Mouse (Mus musculus) liver, embryonic 12.5 days (tissue): ENCODE measurements at regions not wholly inside any gene's neighbourhood (a gene's known extent, or its start where the extent isn't known, plus 50 kb on each side); places are given as distances from the start of the nearest gene placed in this dataset.

Source experiments
- ATAC-seq: fragments of 200-750 bp; cut with Nextera tagmentation; 2 replicates; pipeline ENCODE4 v1.8.0; 2017; ENCODE audit warnings: moderate number of reproducible peaks, mild to moderate bottlenecking, moderate library complexity
- H3K27ac ChIP-seq: fragments of 300-500 bp; sonication (generic); 2 replicates; pipeline ENCODE4 v1.5.1; 2016; ENCODE audit warnings: mild to moderate bottlenecking
- H3K27me3 ChIP-seq: fragments of 300-500 bp; sonication (generic); replicated peaks from 2 replicates; pipeline ENCODE4 v1.6.1; 2016; ENCODE audit warnings: mild to moderate bottlenecking, moderate library complexity
- H3K36me3 ChIP-seq: fragments of 300-500 bp; sonication (generic); 2 replicates; pipeline ENCODE4 v1.6.1; 2016; ENCODE audit warnings: mild to moderate bottlenecking, moderate library complexity
- H3K4me1 ChIP-seq: fragments of 300-500 bp; sonication (generic); 2 replicates; pipeline ENCODE4 v1.6.1; 2016
- H3K4me2 ChIP-seq: fragments of 300-500 bp; sonication (generic); 2 replicates; pipeline ENCODE4 v1.6.1; 2016; ENCODE audit warnings: mild to moderate bottlenecking, moderate library complexity
- H3K4me3 ChIP-seq: fragments of 300-500 bp; sonication (generic); 2 replicates; pipeline ENCODE4 v1.5.1; 2016; ENCODE audit warnings: mild to moderate bottlenecking, moderate library complexity
- H3K9ac ChIP-seq: fragments of 300-500 bp; sonication (generic); 2 replicates; pipeline ENCODE4 v1.6.1; 2016; ENCODE audit warnings: mild to moderate bottlenecking, moderate library complexity
- H3K9me3 ChIP-seq: fragments of 300-500 bp; sonication (generic); replicated peaks from 2 replicates; pipeline ENCODE4 v1.6.1; 2016; ENCODE audit warnings: mild to moderate bottlenecking, moderate library complexity
- WGBS: fragments of 180-500 bp; shearing (Covaris S2); methylation state at CpG from one replicate; pipeline ENCODE4 v1.1.7; 2016; ENCODE audit not compliant: insufficient replicate concordance; 5-methylcytosine and 5-hydroxymethylcytosine counted together

GRCm38 (mm10) chr3:120015376-120015775, 231.1 kb upstream of the Ptbp2 start:
- H3K27me3 ChIP-seq: no peaks in the 10 kb centered on the region
- H3K4me2 ChIP-seq: no peak overlapping the region
- no peaks in the 10 kb centered on the region for H3K36me3 ChIP-seq
- WGBS: 82% methylated on average over 7 of the region's 7 CpGs
- H3K27ac ChIP-seq: no peak overlapping the region
- H3K4me3 ChIP-seq: no peak overlapping the region
- no peak overlapping the region for H3K9ac ChIP-seq
- 0 out of 2 replicates have a peak, but pooled peaks cover 3% of the 10 kb centered on the region for H3K9me3 ChIP-seq
- ATAC-seq: no peak
- no peaks in the 10 kb centered on the region for H3K4me1 ChIP-seq

GRCm38 (mm10) chr3:120011861-120012260, 227.6 kb upstream of the Ptbp2 start:
- Histone ChIP-seq H3K27ac (no peak overlapping the region), H3K9me3 (no peaks in the 10 kb centered on the region), H3K36me3 (no peaks in the 10 kb centered on the region), H3K27me3 (no peaks in the 10 kb centered on the region), H3K4me2 (no peak overlapping the region), H3K4me3 (no peak overlapping the region), H3K4me1 (no peaks in the 10 kb centered on the region), H3K9ac (no peak overlapping the region)
- 17% methylated on average over 3 of the region's 3 CpGs for whole genome bisulfite sequencing
- no peak for ATAC-seq

GRCm38 (mm10) chr3:120008110-120008509, 223.8 kb upstream of the Ptbp2 start:
- no peak overlapping the region for H3K27ac ChIP-seq
- H3K4me3 ChIP-seq: no peak overlapping the region
- ATAC-seq: no peak
- no peaks in the 10 kb centered on the region for H3K36me3 ChIP-seq
- H3K9me3 ChIP-seq: no peaks in the 10 kb centered on the region
- WGBS: 61% methylated on average over 3 of the region's 3 CpGs
- no peak overlapping the region for H3K9ac ChIP-seq
- H3K4me2 ChIP-seq: no peak overlapping the region
- H3K27me3 ChIP-seq: no peaks in the 10 kb centered on the region
- H3K4me1 ChIP-seq: no peaks in the 10 kb centered on the region

- 78% methylated on average over 3 of the region's 3 CpGs for WGBS
- H3K4me2 ChIP-seq: no peak overlapping the region
Measured at GRCm38 (mm10) chr3:120004588-120004987, 220.3 kb upstream of the Ptbp2 start.

GRCm38 (mm10) chr3:120000281-120000680, 216.0 kb upstream of the Ptbp2 start:
- Histone ChIP-seq H3K4me3 (no peak overlapping the region), H3K27me3 (no peaks in the 10 kb centered on the region), H3K9ac (no peak overlapping the region), H3K36me3 (no peaks in the 10 kb centered on the region), H3K4me1 (no peaks in the 10 kb centered on the region), H3K4me2 (no peak overlapping the region), H3K9me3 (no peaks in the 10 kb centered on the region; the same call in 1 of the 2 replicates), H3K27ac (no peak overlapping the region)
- no peak for ATAC-seq
- WGBS: 63% methylated on average over 5 of the region's 5 CpGs

More at GRCm38 (mm10) chr3:120004588-120004987, 220.3 kb upstream of the Ptbp2 start:
- no peak overlapping the region for H3K9ac ChIP-seq
- H3K36me3 ChIP-seq: no peaks in the 10 kb centered on the region
- no peaks in the 10 kb centered on the region for H3K27me3 ChIP-seq
- no peak for ATAC-seq
- H3K9me3 ChIP-seq: no peaks in the 10 kb centered on the region
- no peak overlapping the region for H3K27ac ChIP-seq
- no peaks in the 10 kb centered on the region for H3K4me1 ChIP-seq
- no peak overlapping the region for H3K4me3 ChIP-seq

GRCm38 (mm10) chr3:119996258-119996988, 212.2 kb upstream of the Ptbp2 start:
- 61% methylated on average over 9 of the region's 9 CpGs for WGBS
- ATAC-seq: no peak
- H3K4me2 ChIP-seq: no peak overlapping the region
- no peaks in the 10 kb centered on the region; the same call in 1 of the 2 replicates for H3K9me3 ChIP-seq
- no peaks in the 10 kb centered on the region for H3K4me1 ChIP-seq
- no peak overlapping the region for H3K9ac ChIP-seq
- no peaks in the 10 kb centered on the region for H3K27me3 ChIP-seq
- H3K27ac ChIP-seq: no peak overlapping the region
- H3K4me3 ChIP-seq: no peak overlapping the region
- no peaks in the 10 kb centered on the region for H3K36me3 ChIP-seq

GRCm38 (mm10) chr3:119995781-119996180, 211.5 kb upstream of the Ptbp2 start:
- WGBS: 68% methylated on average over 4 of the region's 4 CpGs
- Histone ChIP-seq H3K27me3 (no peaks in the 10 kb centered on the region), H3K36me3 (no peaks in the 10 kb centered on the region), H3K4me2 (no peak overlapping the region), H3K4me3 (no peak overlapping the region), H3K27ac (no peak overlapping the region), H3K9ac (no peak overlapping the region), H3K4me1 (no peaks in the 10 kb centered on the region), H3K9me3 (no peaks in the 10 kb centered on the region; the same call in 1 of the 2 replicates)
- no peak for ATAC-seq

- no peak overlapping the region for H3K9ac ChIP-seq
- WGBS: 52% methylated on average over 3 of the region's 3 CpGs
Measured at GRCm38 (mm10) chr3:119987245-119987852, 203.1 kb upstream of the Ptbp2 start.

GRCm38 (mm10) chr3:119977349-119977748, 193.1 kb upstream of the Ptbp2 start:
- ATAC-seq: no peak
- Histone ChIP-seq H3K4me3 (no peak overlapping the region), H3K9me3 (no peaks in the 10 kb centered on the region), H3K27ac (no peak overlapping the region), H3K4me2 (no peak overlapping the region), H3K36me3 (no peaks in the 10 kb centered on the region), H3K9ac (no peak overlapping the region), H3K27me3 (no peaks in the 10 kb centered on the region), H3K4me1 (no peaks in the 10 kb centered on the region)
- WGBS: 84% methylated on average over 1 of the region's 1 CpGs

More at GRCm38 (mm10) chr3:119987245-119987852, 203.1 kb upstream of the Ptbp2 start:
- no peaks in the 10 kb centered on the region for H3K9me3 ChIP-seq
- no peak for ATAC-seq
- no peak overlapping the region for H3K4me2 ChIP-seq
- H3K36me3 ChIP-seq: no peaks in the 10 kb centered on the region
- H3K27me3 ChIP-seq: no peaks in the 10 kb centered on the region
- H3K4me3 ChIP-seq: no peak overlapping the region
- H3K27ac ChIP-seq: no peak overlapping the region
- H3K4me1 ChIP-seq: no peaks in the 10 kb centered on the region

GRCm38 (mm10) chr3:119976363-119976762, 192.1 kb upstream of the Ptbp2 start:
- H3K9ac ChIP-seq: no peak overlapping the region
- 57% methylated on average over 3 of the region's 3 CpGs for WGBS
- no peaks in the 10 kb centered on the region for H3K36me3 ChIP-seq
- H3K4me2 ChIP-seq: no peak overlapping the region
- ATAC-seq: no peak
- H3K4me1 ChIP-seq: no peaks in the 10 kb centered on the region
- H3K27ac ChIP-seq: no peak overlapping the region
- no peaks in the 10 kb centered on the region for H3K9me3 ChIP-seq
- H3K4me3 ChIP-seq: no peak overlapping the region
- H3K27me3 ChIP-seq: no peaks in the 10 kb centered on the region

- H3K9me3 ChIP-seq: no peaks in the 10 kb centered on the region
- no peaks in the 10 kb centered on the region for H3K4me1 ChIP-seq
- whole genome bisulfite sequencing: 33% methylated on average over 5 of the region's 5 CpGs
- no peak overlapping the region for H3K9ac ChIP-seq
- H3K36me3 ChIP-seq: no peaks in the 10 kb centered on the region
- no peak overlapping the region for H3K4me3 ChIP-seq
- no peak overlapping the region for H3K4me2 ChIP-seq
- no peak for ATAC-seq
- no peaks in the 10 kb centered on the region for H3K27me3 ChIP-seq
- H3K27ac ChIP-seq: no peak overlapping the region
Measured at GRCm38 (mm10) chr3:119958799-119959467, 174.7 kb upstream of the Ptbp2 start.

GRCm38 (mm10) chr3:119957529-119957928, 173.3 kb upstream of the Ptbp2 start:
- H3K9ac ChIP-seq: no peak overlapping the region
- no peaks in the 10 kb centered on the region for H3K9me3 ChIP-seq
- H3K4me2 ChIP-seq: no peak overlapping the region
- H3K4me1 ChIP-seq: no peaks in the 10 kb centered on the region
- no peak overlapping the region for H3K4me3 ChIP-seq
- no peaks in the 10 kb centered on the region for H3K27me3 ChIP-seq
- H3K36me3 ChIP-seq: no peaks in the 10 kb centered on the region
- no peak overlapping the region for H3K27ac ChIP-seq
- ATAC-seq: no peak
- WGBS: 59% methylated on average over 8 of the region's 8 CpGs
